In the genomic region with DNA sequence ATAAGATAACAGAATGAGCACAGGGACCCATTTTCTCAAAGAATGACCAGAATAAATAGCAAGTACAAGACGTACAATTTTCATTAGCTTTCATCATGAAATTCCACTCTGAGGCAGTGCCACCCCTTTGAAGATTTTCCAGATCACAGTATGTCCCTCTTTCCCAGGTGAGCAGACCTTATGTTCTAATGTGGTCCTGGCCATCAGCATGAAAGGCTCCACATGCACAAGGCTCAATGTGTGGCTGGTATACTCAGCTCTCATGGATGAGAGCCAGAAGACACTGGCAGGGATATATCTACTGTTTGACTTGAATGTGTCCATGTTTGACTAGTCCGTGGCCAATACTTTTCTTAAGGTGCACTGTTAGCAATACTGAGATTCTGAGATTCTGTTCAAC, we compare ENCODE assay signal across 16 mouse cellular contexts.
"Had no signal": no experiment of that assay in that cellular context is flagged by ENCODE, and none has a peak within 500 bp of the region (broad histone marks: within the 10 kb centered on the region; RNA-seq: fewer than 3 reads in every experiment).

No protein-coding gene starts in this region.

- H3K4me2 ChIP-seq: limb, embryonic 15.5 days; liver, embryonic 12.5 days; lung, embryonic 14.5 days; neural tube, embryonic 15.5 days had no signal

- ATAC-seq: liver, embryonic 12.5 days had no signal

- H3K4me1 ChIP-seq: limb, embryonic 15.5 days; liver, embryonic 12.5 days; midbrain, embryonic 10.5 days; neural tube, embryonic 15.5 days had no signal

- H3K4me3 ChIP-seq: layer of hippocampus, adult 2 months; left cerebral cortex, adult 2 months; limb, embryonic 15.5 days; liver, embryonic 12.5 days; midbrain, embryonic 10.5 days; myocyte; neural tube, embryonic 15.5 days had no signal

- H3K36me3 ChIP-seq: limb, embryonic 15.5 days; liver, embryonic 12.5 days; midbrain, embryonic 10.5 days; neural tube, embryonic 15.5 days had no signal

- DNase-seq: kidney, postnatal 4 days; lung, embryonic 14.5 days; lung, postnatal 10 days; lung, postnatal 4 days; midbrain, embryonic 14.5 days; right cerebral cortex, adult 18-20 months; right cerebral cortex, postnatal 25 days; thymus, postnatal 14 days had no signal

- H3K9me3 ChIP-seq: limb, embryonic 15.5 days; liver, embryonic 12.5 days; midbrain, embryonic 10.5 days; neural tube, embryonic 15.5 days had no signal

- H3K27ac ChIP-seq: kidney, postnatal 0 days; layer of hippocampus, adult 2 months; left cerebral cortex, adult 2 months; limb, embryonic 15.5 days; liver, embryonic 12.5 days; midbrain, embryonic 10.5 days; neural tube, embryonic 15.5 days had no signal

- H3K9ac ChIP-seq: limb, embryonic 15.5 days; liver, embryonic 12.5 days; lung, embryonic 14.5 days; neural tube, embryonic 15.5 days had no signal

- H3K27me3 ChIP-seq: limb, embryonic 15.5 days; liver, embryonic 12.5 days; neural tube, embryonic 15.5 days had no signal
